Comparison of ENCODE assay signal across 17 mouse cellular contexts in the genomic region with DNA sequence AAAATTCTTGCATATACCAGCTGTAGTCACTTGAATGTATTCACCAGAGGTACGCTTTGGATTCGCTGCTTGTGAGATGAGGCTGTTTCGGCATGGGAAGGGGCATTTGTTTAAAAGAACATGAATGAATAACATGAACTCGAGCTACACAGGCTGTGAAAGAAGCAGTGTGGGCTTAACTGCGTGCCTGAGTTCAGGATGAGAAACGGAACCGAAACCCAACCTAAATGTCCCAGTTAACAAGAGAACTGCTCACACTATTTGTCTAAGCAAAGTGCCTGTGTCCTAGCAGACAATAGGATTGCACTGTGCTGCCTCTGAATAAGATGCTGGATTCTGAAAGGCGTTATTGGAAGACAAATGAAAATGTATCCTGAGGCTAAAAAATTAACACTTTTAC.
"Had no signal": no experiment of that assay in that cellular context is flagged by ENCODE, and none has a peak within 500 bp of the region (broad histone marks: within the 10 kb centered on the region; RNA-seq: fewer than 3 reads in every experiment).

No protein-coding gene starts in this region.

- H3K27me3 ChIP-seq: neural tube, embryonic 12.5 days; neural tube, embryonic 13.5 days; neural tube, embryonic 15.5 days; stomach, embryonic 15.5 days had no signal

- H3K9ac ChIP-seq: neural tube, embryonic 12.5 days; neural tube, embryonic 13.5 days; neural tube, embryonic 15.5 days; stomach, embryonic 15.5 days had no signal

- H3K4me3 ChIP-seq: neural tube, embryonic 12.5 days; neural tube, embryonic 13.5 days; neural tube, embryonic 15.5 days; stomach, embryonic 15.5 days had no signal

- H3K9me3 ChIP-seq: neural tube, embryonic 12.5 days; neural tube, embryonic 13.5 days; neural tube, embryonic 15.5 days; stomach, embryonic 15.5 days had no signal

- DNase-seq: retina, postnatal 1 day; right cerebral cortex, adult 18-20 months; right cerebral cortex, postnatal 14 days; right cerebral cortex, postnatal 25 days; right cerebral cortex, postnatal 4 days; spleen, adult 18-20 months; thymus, adult 18-20 months; thymus, adult 2 months; thymus, postnatal 14 days; thymus, postnatal 25 days; thymus, postnatal 36 days; thymus, postnatal 4 days had no signal

- H3K4me2 ChIP-seq: neural tube, embryonic 12.5 days; neural tube, embryonic 13.5 days; neural tube, embryonic 15.5 days; stomach, embryonic 15.5 days had no signal

- H3K27ac ChIP-seq: neural tube, embryonic 12.5 days; neural tube, embryonic 13.5 days; neural tube, embryonic 15.5 days; stomach, embryonic 15.5 days; stomach, postnatal 0 days had no signal

- H3K4me1 ChIP-seq: neural tube, embryonic 12.5 days; neural tube, embryonic 13.5 days; neural tube, embryonic 15.5 days; stomach, embryonic 15.5 days had no signal

- H3K36me3 ChIP-seq: neural tube, embryonic 12.5 days; neural tube, embryonic 13.5 days; neural tube, embryonic 15.5 days; stomach, embryonic 15.5 days had no signal
